ENCODE assay signal across 10 mouse cellular contexts in genomic region chr1:134290909-134291308, GRCm38 (mm10). TPM values are rescaled to one million over a fixed set of nuclear protein-coding genes. Genes with fewer than 3 reads are reported as not detected.
DNase-seq lines count a peak whose midpoint lies in the region; ATAC-seq lines count a peak whose summit lies in the region.
"Had no signal": no experiment of that assay in that cellular context is flagged by ENCODE, and none has a peak within 500 bp of the region (broad histone marks: within the 10 kb centered on the region; RNA-seq: fewer than 3 reads in every experiment).

No protein-coding gene starts in this region.

- peak; percentile 5 for DNase-seq in CD4-positive, CD25-positive, alpha-beta regulatory T cell, adult 2 months (ENCODE audit: low read depth, low spot score)
- DNase-seq in thymus, postnatal 4 days, result peak; percentile 40
- no peak for DNase-seq in thymus, postnatal 36 days
- DNase-seq in kidney, adult 8-10 months, result peak; percentile 25 to 44
- DNase-seq in testis, postnatal 10 days (ENCODE audit: low spot score), result peak; percentile 77
- DNase-seq in adrenal gland, adult 18-20 months (ENCODE audit: low spot score in 2 of 2), result no peak
- DNase-seq: liver, embryonic 13.5 days; retina, postnatal 1 day had no signal

- ATAC-seq in CD4-positive, CD25-positive, alpha-beta regulatory T cell, adult 4 months, result no peak
- no peak for ATAC-seq in inflammation-experienced regulatory T-cells, adult 6 months

RNA-seq across cellular contexts. Expression of gene Myog, which starts 1.1 kb away (rescaled TPM):
- polyA plus RNA-seq in CD4-positive, CD25-positive, alpha-beta regulatory T cell, adult 4 months (2017; shearing (Covaris generic)), result not detected
- not detected for polyA plus RNA-seq in inflammation-experienced regulatory T-cells, adult 6 months (2017; shearing (Covaris generic))
- not detected for total RNA-seq in adrenal gland, adult 18-20 months (2021)

RNA-seq across cellular contexts. Expression of gene Ppfia4, which starts 41.8 kb away (rescaled TPM):
- under 1 TPM in 1 of 2 experiments, not detected in 1; 0.20 TPM for polyA plus RNA-seq in CD4-positive, CD25-positive, alpha-beta regulatory T cell, adult 4 months (2017; shearing (Covaris generic))
- 1 to 10 TPM in 1 of 3 experiments, under 1 TPM in 1, not detected in 1; 0.24 to 1.4 TPM for polyA plus RNA-seq in inflammation-experienced regulatory T-cells, adult 6 months (2017; shearing (Covaris generic))
- total RNA-seq in adrenal gland, adult 18-20 months (2021), result 1 to 10 TPM; 1.4 TPM

RNA-seq across cellular contexts. Expression of gene Adora1, which starts 55.7 kb away (rescaled TPM):
- polyA plus RNA-seq in CD4-positive, CD25-positive, alpha-beta regulatory T cell, adult 4 months (2017; shearing (Covaris generic)), result under 1 TPM in 1 of 2 experiments, not detected in 1; 0.26 TPM
- not detected for polyA plus RNA-seq in inflammation-experienced regulatory T-cells, adult 6 months (2017; shearing (Covaris generic))
- total RNA-seq in adrenal gland, adult 18-20 months (2021), result 100 to 1,000 TPM; 111 to 130 TPM

Comparison
In these comparisons a context has a peak if more than half of its experiments do, and no peak if none do; other contexts are left out.
1. DNase-seq: peak in CD4-positive, CD25-positive, alpha-beta regulatory T cell, adult 2 months (single experiment), thymus, postnatal 4 days (single experiment), kidney, adult 8-10 months (2 of 2) and testis, postnatal 10 days (single experiment); none in thymus, postnatal 36 days (0 of 2) and adrenal gland, adult 18-20 months (0 of 2).